24 mouse cellular contexts compared by ENCODE assay signal in the genomic region with DNA sequence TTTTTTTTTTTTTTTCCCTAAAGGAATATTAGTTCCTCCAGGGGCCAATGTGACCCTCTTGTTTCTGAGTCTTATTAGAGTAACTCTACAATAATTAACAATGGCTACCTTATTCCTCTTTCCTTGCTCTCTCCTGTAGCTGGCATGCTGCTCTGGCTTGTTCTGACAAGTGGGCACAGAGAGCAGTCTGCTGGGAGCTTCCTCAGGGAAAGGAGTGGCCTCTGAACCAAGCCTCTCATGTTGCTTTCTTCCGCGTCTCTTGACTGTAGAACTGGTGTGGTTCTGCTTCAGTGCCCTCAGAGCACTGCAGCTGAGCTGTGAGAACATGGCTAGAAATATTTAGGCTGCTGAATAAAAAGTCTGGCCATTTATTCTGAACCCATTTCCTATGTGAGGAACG. TPM values are rescaled to one million over a fixed set of nuclear protein-coding genes. Genes with fewer than 3 reads are reported as not detected.
"Had no signal": no experiment of that assay in that cellular context is flagged by ENCODE, and none has a peak within 500 bp of the region (broad histone marks: within the 10 kb centered on the region; RNA-seq: fewer than 3 reads in every experiment).

No protein-coding gene starts in this region.

- H3K9me3 ChIP-seq: limb, embryonic 10.5 days; limb, embryonic 13.5 days; liver, embryonic 12.5 days; liver, embryonic 15.5 days; lung, embryonic 15.5 days; megakaryocyte, embryonic 14.5 days; midbrain, embryonic 12.5 days; midbrain, embryonic 15.5 days; neural tube, embryonic 12.5 days; neural tube, embryonic 15.5 days had no signal

- ATAC-seq: inflammation-experienced regulatory T-cells, adult 6 months; intestine, embryonic 16.5 days; liver, embryonic 12.5 days; midbrain, embryonic 15.5 days had no signal

- H3K4me3 ChIP-seq: limb, embryonic 10.5 days; limb, embryonic 13.5 days; liver, embryonic 12.5 days; liver, embryonic 15.5 days; lung, embryonic 15.5 days; megakaryocyte, embryonic 14.5 days; midbrain, embryonic 12.5 days; midbrain, embryonic 15.5 days; neural tube, embryonic 12.5 days; neural tube, embryonic 15.5 days had no signal

- H3K27me3 ChIP-seq: limb, embryonic 13.5 days; liver, embryonic 12.5 days; liver, embryonic 15.5 days; lung, embryonic 15.5 days; megakaryocyte, embryonic 14.5 days; midbrain, embryonic 12.5 days; midbrain, embryonic 15.5 days; neural tube, embryonic 12.5 days; neural tube, embryonic 15.5 days had no signal

- H3K9ac ChIP-seq: limb, embryonic 13.5 days; liver, embryonic 12.5 days; liver, embryonic 15.5 days; lung, embryonic 15.5 days; midbrain, embryonic 12.5 days; midbrain, embryonic 15.5 days; neural tube, embryonic 12.5 days; neural tube, embryonic 15.5 days had no signal

- H3K4me2 ChIP-seq: limb, embryonic 13.5 days; liver, embryonic 12.5 days; liver, embryonic 15.5 days; lung, embryonic 15.5 days; midbrain, embryonic 12.5 days; midbrain, embryonic 15.5 days; neural tube, embryonic 12.5 days; neural tube, embryonic 15.5 days had no signal

- H3K4me1 ChIP-seq: limb, embryonic 10.5 days; limb, embryonic 13.5 days; liver, embryonic 12.5 days; liver, embryonic 15.5 days; lung, embryonic 15.5 days; megakaryocyte, embryonic 14.5 days; midbrain, embryonic 12.5 days; midbrain, embryonic 15.5 days; neural tube, embryonic 12.5 days; neural tube, embryonic 15.5 days had no signal

- H3K27ac ChIP-seq: limb, embryonic 10.5 days; limb, embryonic 13.5 days; liver, embryonic 12.5 days; liver, embryonic 15.5 days; lung, embryonic 15.5 days; midbrain, embryonic 12.5 days; midbrain, embryonic 15.5 days; neural tube, embryonic 12.5 days; neural tube, embryonic 15.5 days; stomach, postnatal 0 days had no signal

- DNase-seq: layer of hippocampus, adult 9-11 months; liver; lung, adult 18-20 months; lung, postnatal 10 days; lung, postnatal 36 days; right cerebral cortex, adult 18-20 months; right cerebral cortex, postnatal 14 days; right cerebral cortex, postnatal 4 days; thymus, adult 2 months; thymus, postnatal 14 days; thymus, postnatal 4 days had no signal

- H3K36me3 ChIP-seq: limb, embryonic 10.5 days; limb, embryonic 13.5 days; liver, embryonic 12.5 days; liver, embryonic 15.5 days; lung, embryonic 15.5 days; midbrain, embryonic 12.5 days; midbrain, embryonic 15.5 days; neural tube, embryonic 12.5 days; neural tube, embryonic 15.5 days had no signal

RNA-seq across cellular contexts. Expression of a gene that starts 28.6 kb away (rescaled TPM):
- polyA plus RNA-seq: inflammation-experienced regulatory T-cells, adult 6 months; limb, embryonic 10.5 days; limb, embryonic 13.5 days; liver, embryonic 12.5 days; liver, embryonic 15.5 days; lung, embryonic 15.5 days; thymus, adult 2 months had no signal
